Mouse (Mus musculus): ENCODE data around the gene Cldn17.

Cldn17 gene

DNA sequence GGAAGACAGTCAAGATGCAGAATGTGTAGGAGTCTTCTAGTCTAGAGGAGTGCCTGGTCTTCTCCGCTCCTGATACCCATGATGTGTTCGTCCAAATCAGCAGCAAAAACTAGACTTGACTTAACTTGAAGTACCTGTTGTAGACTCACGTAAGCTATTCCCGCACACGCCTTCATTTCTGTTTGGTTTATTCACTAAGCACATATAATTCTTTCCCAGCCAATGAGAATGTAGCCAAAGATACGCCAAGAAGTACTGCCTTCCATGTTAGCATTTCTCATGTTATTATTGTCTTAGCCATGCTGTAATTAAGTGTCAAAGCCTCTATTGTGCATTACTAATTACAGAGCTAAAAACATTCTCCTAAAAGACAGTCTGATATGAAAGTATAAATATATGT is at the start of gene Cldn17:
Gene Cldn17 (minus strand): TSS at position 101 of the 400 bp plus-strand sequence.
- DNase-seq (ENCODE audit: low read depth, low spot score): no peak

GRCm38 (mm10) chr16:88542488-88542887 is 35.7 kb upstream of the Cldn17 start:
- peak; percentile 46 for DNase-seq (ENCODE audit: low read depth, low spot score)

GRCm38 (mm10) chr16:88539841-88540487 is 33.2 kb upstream of the Cldn17 start:
- DNase-seq (ENCODE audit: low read depth, low spot score): no peak

DNA sequence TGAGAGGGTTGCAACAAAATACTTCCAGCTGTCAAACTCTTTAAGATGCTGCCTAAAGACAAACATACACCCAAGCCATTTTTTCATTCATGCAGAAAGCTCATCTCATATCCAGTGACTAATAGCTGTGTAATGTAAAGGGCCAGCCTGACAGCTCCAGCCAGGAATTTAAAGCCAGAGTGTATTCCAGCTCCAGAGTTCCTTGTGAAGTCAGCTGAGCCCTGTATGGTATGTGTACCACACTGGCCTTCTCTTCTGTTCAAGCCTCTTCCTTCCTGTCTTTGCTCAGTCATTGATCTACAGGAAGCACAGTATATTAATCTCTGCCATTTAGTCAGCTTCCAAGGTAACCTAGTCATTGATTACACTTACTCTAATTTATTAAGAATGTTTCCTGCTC is 4.6 kb upstream of the Cldn17 start:
- no peak for DNase-seq (ENCODE audit: low read depth, low spot score)

- DNase-seq (ENCODE audit: low read depth, low spot score): no peak
Observed at GRCm38 (mm10) chr16:88508150-88508549, 1.4 kb upstream of the Cldn17 start.

- no peak for DNase-seq (ENCODE audit: low read depth, low spot score)
Observed at GRCm38 (mm10) chr16:88506338-88506737, 440 bp downstream of the Cldn17 start.

- DNase-seq (ENCODE audit: low read depth, low spot score): peak; percentile 18
Observed at GRCm38 (mm10) chr16:88488096-88488495, 18.7 kb downstream of the Cldn17 start.

DNA sequence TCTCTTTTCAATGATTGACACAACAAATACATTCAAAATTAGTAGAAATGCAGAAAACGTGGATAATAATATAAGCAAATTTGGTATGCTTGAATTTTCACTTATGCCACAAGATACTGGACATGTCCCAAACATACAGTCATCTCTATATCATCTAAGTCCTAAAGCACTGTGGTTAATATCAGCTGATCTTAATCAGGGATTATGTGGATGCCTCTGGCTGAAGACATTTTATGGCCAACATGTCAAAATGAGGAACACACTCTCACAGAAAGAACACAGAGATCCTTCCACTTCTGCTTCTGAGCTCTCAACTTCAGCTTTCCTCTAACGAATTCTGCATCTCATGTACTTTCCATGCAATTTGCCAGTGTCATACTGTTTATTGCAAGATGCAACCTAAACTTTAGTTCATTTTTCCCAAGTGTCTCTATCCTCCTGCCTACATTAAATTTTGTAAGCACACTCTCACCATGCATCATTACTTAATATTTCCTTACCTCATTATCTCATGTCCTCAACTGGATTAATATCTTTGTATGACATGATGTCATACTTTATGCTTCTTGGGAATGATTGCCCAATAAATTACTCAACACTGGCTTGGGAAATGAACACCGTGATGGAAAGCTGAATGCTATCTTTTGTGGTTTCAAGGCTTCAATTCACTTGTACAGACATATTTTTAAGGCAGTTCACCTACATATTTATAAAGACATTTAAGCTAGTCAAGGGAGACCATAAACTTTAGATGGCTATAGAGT is 26.6 kb downstream of the Cldn17 start:
- DNase-seq (ENCODE audit: low read depth, low spot score): no peak

DNA sequence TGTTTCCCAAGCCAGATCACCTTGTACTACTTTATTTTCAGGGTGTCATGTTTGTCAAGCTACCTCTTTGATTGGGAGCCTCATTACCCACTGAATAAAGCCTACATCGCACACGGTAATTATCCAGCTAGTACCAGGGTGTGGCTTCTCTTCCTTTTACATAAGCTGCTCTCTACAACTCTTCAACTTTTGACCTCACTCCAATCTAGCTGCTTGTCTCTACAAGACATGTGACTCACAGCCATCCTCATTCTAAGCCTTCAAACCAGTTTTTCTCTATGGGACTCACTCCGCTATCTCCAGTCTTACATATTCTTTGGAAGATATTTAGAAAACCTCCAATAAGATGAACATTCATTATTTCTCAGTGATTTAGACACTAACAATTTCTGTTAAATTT is 43.5 kb downstream of the Cldn17 start:
- no peak for DNase-seq (ENCODE audit: low read depth, low spot score)

Measured in brain, adult 2 months (tissue).